Mouse (Mus musculus): ENCODE results near the gene Dohh. TPM values are rescaled to one million over a fixed set of nuclear protein-coding genes. Genes with fewer than 3 reads are reported as not detected.

The Dohh gene
- polyA plus RNA-seq, 1 experiment from 2014 or later, result 59.4 TPM

DNA sequence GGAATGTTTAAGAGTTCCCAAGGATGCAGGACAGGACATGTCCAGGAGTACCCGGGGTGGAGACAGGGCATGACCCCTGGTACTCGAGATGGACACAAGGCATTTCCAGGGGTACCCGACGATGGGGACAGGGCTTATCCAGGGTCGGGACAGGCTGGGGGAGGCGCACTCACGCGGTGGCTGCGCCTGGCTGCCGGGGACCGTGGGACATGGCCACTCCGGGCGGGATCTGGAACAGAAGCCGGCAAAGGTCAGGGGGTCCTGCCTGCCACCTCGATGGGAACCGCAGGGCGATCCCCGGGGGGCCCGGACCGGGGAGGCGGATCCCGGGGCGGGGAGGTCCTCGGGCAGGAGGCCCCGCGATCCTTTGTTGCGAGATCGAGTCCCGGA, 34.3 kb upstream of the Dohh start:
- H3K27me3 ChIP-seq (replicated peaks; ENCODE audit: control insufficient read depth, insufficient read depth, low read length), result no peaks in the 10 kb centered on the region
- peak overlapping the region; percentile 76 for H3K4me3 ChIP-seq (ENCODE audit: low read depth, low read length)
- TF ChIP-seq CTCF (IDR thresholded peaks at IDR 0.05; ENCODE audit: low read depth), result no peak
- under 1% methylated on average over 28 of the region's 29 CpGs for WGBS
- H3K9ac ChIP-seq (ENCODE audit: low read depth, low read length), result peak overlapping the region; percentile 73
- ATAC-seq, result no peak
- H3K4me1 ChIP-seq (replicated peaks; ENCODE audit: control insufficient read depth, insufficient read depth, low read length), result no peaks in the 10 kb centered on the region
- no peaks in the 10 kb centered on the region for H3K9me3 ChIP-seq (ENCODE audit: control insufficient read depth)
- peaks cover 13% of the 10 kb centered on the region; the same call in 1 of the 2 replicates for H3K36me3 ChIP-seq (ENCODE audit: control insufficient read depth, insufficient read depth)
- peak overlapping the region; percentile 75 for H3K27ac ChIP-seq (ENCODE audit: low read depth, low read length)
- peak overlapping the region; percentile 90 for H3K4me2 ChIP-seq (replicated peaks; ENCODE audit: low read depth)

DNA sequence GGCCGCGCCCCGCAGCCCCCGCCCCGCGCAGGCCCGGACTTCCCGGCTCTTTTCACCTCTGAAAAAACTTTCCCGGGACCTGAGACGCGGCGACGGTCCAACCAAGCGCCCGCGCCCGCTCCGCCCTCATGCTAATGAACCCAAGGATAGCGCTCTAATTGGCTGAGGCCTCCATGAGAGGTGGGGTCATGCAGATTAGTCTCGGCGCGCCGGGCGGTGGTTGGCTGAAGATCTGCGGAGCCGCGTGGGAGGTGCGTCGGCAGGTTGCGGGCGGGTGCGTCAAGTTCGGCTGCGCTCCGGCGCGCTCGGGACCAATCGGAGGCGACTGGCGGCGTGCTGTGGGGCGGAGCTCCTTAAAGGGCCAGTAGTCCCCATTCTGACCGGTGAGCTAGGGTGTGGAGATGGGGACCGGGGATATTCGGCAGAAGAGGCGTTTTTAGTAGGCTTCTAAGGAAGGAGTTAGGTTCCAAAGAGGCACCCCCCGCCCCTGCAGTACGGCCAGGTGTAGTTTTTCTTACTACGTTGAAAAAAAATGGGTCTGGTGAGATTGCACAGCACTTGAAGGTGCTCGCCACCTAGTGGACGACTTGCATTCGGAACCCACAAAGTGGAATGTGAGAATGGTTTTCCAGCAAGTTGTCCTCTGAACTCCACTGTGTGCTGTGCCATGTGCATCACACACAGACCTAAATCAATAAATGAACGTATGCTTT, 33.7 kb upstream of the Dohh start, which contains the start of gene Hmg20b:
Gene Hmg20b, minus strand, starts transcription at position 130 of the 713 bp plus-strand sequence.
- H3K36me3 ChIP-seq (ENCODE audit: control insufficient read depth, insufficient read depth), result peaks cover 13% of the 10 kb centered on the region; the same call in 1 of the 2 replicates
- whole genome bisulfite sequencing, result under 1% methylated on average over 54 of the region's 54 CpGs
- H3K4me1 ChIP-seq (replicated peaks; ENCODE audit: control insufficient read depth, insufficient read depth, low read length), result no peaks in the 10 kb centered on the region
- ATAC-seq, result peak; percentile 92
- H3K9me3 ChIP-seq (ENCODE audit: control insufficient read depth), result no peaks in the 10 kb centered on the region
- no peaks in the 10 kb centered on the region for H3K27me3 ChIP-seq (replicated peaks; ENCODE audit: control insufficient read depth, insufficient read depth, low read length)
- TF ChIP-seq CTCF (IDR thresholded peaks at IDR 0.05; ENCODE audit: low read depth), result peak; percentile 93
- H3K4me3 ChIP-seq (ENCODE audit: low read depth, low read length), result peak within 1 kb of the TSS; percentile 76
- H3K27ac ChIP-seq (ENCODE audit: low read depth, low read length), result peak within 1 kb of the TSS; percentile 75
- H3K9ac ChIP-seq (ENCODE audit: low read depth, low read length), result peak within 1 kb of the TSS; percentile 73
- peak within 1 kb of the TSS; percentile 90 for H3K4me2 ChIP-seq (replicated peaks; ENCODE audit: low read depth)

DNA sequence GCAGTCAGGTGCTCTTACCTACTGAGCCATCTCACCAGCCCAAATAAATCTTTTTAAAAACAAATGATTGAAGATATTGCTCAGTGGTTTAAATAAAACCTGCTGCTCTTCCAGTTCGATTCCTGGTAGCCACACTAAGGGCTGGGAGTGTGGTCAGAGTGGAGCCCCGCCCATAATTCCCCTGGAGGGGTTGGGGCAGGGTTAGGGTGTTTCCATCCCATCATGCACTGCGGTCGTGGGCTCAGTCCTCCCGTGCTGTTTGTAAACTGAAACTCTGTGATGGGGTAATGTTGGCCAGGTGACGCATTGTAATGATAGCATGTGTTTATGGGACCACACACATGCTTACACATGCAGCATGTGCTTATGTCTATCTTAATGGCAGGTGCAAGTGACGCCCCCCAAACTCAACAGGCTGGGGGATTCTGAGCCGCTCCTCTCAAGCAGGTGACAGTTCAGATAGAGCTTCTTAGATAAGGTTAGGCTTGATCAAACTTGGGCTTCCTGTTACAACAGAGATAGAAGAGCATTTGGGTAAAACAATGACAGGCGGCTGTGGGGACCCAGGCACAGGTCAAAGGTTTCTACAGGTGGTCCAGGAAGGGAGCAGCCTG, 32.4 kb upstream of the Dohh start:
- Histone ChIP-seq H3K4me3 (ENCODE audit: low read depth, low read length) (no peak overlapping the region), H3K36me3 (ENCODE audit: control insufficient read depth, insufficient read depth) (peaks cover 13% of the 10 kb centered on the region; the same call in 1 of the 2 replicates), H3K27ac (ENCODE audit: low read depth, low read length) (no peak overlapping the region), H3K9ac (ENCODE audit: low read depth, low read length) (no peak overlapping the region), H3K9me3 (ENCODE audit: control insufficient read depth) (no peaks in the 10 kb centered on the region), H3K4me2 (replicated peaks; ENCODE audit: low read depth) (0 out of 2 replicates have a peak overlapping the region, but pooled peaks have one; percentile 21), H3K4me1 (replicated peaks; ENCODE audit: control insufficient read depth, insufficient read depth, low read length) (no peaks in the 10 kb centered on the region), H3K27me3 (replicated peaks; ENCODE audit: control insufficient read depth, insufficient read depth, low read length) (no peaks in the 10 kb centered on the region)
- no peak for ATAC-seq
- WGBS, result 12% methylated on average over 9 of the region's 9 CpGs
- no peak for TF ChIP-seq CTCF (IDR thresholded peaks at IDR 0.05; ENCODE audit: low read depth)

DNA sequence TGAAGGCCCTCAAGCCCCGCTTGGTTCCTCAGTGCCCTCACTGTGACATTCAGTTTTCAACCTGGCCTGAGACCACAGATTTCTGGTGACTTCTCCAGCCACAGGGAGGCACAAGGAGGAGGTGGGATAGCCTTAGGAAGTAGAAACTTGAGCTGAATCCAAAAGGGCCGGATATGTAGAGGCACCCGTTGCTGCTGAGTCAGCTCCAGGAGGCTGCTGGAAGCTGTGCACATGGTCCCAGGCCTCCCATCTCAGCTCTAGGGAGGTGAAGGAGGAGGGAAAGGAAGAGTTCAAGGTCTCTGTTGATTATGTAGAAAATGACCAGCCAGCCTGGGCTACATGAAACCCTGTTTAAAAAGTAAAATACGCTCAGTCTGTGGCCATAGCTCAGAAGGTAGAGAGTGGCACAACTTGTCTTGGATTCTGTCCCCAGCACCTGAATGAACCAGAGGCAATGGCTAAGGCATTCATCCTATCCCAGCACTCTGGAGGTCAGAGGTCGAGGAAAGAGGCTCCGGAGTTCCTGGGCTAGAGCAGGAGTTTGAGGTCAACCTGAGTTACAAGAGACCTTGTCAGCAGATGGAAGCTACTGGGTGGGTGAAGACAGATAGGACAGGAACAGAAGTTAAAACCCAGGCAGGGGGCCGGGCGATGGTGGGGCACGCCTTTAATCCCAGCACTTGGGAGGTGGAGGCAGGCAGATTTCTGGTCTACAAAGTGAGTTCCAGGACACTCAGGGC, 29.3 kb upstream of the Dohh start:
- Histone ChIP-seq H3K4me2 (replicated peaks; ENCODE audit: low read depth) (no peak overlapping the region), H3K27me3 (replicated peaks; ENCODE audit: control insufficient read depth, insufficient read depth, low read length) (no peaks in the 10 kb centered on the region), H3K4me3 (ENCODE audit: low read depth, low read length) (no peak overlapping the region), H3K4me1 (replicated peaks; ENCODE audit: control insufficient read depth, insufficient read depth, low read length) (peaks cover 6% of the 10 kb centered on the region; the same call in 1 of the 2 replicates), H3K9ac (ENCODE audit: low read depth, low read length) (no peak overlapping the region), H3K36me3 (ENCODE audit: control insufficient read depth, insufficient read depth) (no peaks in the 10 kb centered on the region), H3K9me3 (ENCODE audit: control insufficient read depth) (no peaks in the 10 kb centered on the region), H3K27ac (ENCODE audit: low read depth, low read length) (no peak overlapping the region; the same call in 1 of the 2 replicates)
- WGBS, result 69% methylated on average over 9 of the region's 9 CpGs
- no peak for TF ChIP-seq CTCF (IDR thresholded peaks at IDR 0.05; ENCODE audit: low read depth)
- ATAC-seq, result no peak

DNA sequence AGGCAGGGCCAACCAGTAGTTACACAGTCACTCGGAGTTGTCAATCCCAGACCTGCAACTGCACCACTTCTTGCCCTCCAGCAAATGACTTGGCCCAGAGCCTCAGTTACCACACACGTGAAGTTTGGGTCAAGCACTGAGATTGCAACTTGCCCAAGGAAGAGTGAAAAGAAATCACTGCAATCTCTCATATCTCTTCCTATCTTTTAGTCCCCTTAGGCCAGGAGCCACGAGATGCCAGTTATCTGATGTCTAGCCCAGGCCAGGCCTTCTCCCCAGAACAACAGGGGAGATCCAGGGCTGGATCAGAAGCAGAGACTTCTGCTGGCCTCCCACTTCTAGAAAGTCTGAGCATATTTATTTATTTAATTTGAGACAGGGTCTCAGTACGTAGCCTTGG, 28.7 kb upstream of the Dohh start:
- peaks cover 6% of the 10 kb centered on the region; the same call in 1 of the 2 replicates for H3K4me1 ChIP-seq (replicated peaks; ENCODE audit: control insufficient read depth, insufficient read depth, low read length)
- no peak overlapping the region for H3K27ac ChIP-seq (ENCODE audit: low read depth, low read length)
- no peak overlapping the region for H3K9ac ChIP-seq (ENCODE audit: low read depth, low read length)
- no peak overlapping the region for H3K4me3 ChIP-seq (ENCODE audit: low read depth, low read length)
- H3K9me3 ChIP-seq (ENCODE audit: control insufficient read depth), result no peaks in the 10 kb centered on the region
- H3K36me3 ChIP-seq (ENCODE audit: control insufficient read depth, insufficient read depth), result no peaks in the 10 kb centered on the region
- 91% methylated on average over 4 of the region's 4 CpGs for WGBS
- ATAC-seq, result no peak
- no peak overlapping the region for H3K4me2 ChIP-seq (replicated peaks; ENCODE audit: low read depth)
- TF ChIP-seq CTCF (IDR thresholded peaks at IDR 0.05; ENCODE audit: low read depth), result no peak
- H3K27me3 ChIP-seq (replicated peaks; ENCODE audit: control insufficient read depth, insufficient read depth, low read length), result no peaks in the 10 kb centered on the region

Data from intestine, postnatal 0 days (tissue).